Mouse (Mus musculus): ENCODE data around the gene Qser1. TPM values are rescaled to one million over a fixed set of nuclear protein-coding genes. Genes with fewer than 3 reads are reported as not detected.

Gene Qser1
- total and polyA plus RNA-seq, 3 experiments = 3.9 to 14.5 TPM; not detected in 1

GRCm38 (mm10) chr2:104842559-104842958, 26.0 kb upstream of the Qser1 start:
- H3K27me3 ChIP-seq (ENCODE audit: control insufficient read depth in 1 of 2, insufficient read depth in 2 of 2, low read length in 2 of 2) = peaks cover 2% of the 10 kb centered on the region in 2 experiments; a peak in 3 of 4 replicates
- no peaks in the 10 kb centered on the region for H3K9me3 ChIP-seq (replicated peaks; ENCODE audit: insufficient read depth, low read length)
- TF ChIP-seq SMC3 (IDR thresholded peaks at IDR 0.05; ENCODE audit: low read depth, low read length) = no peak
- no peak for TF ChIP-seq MAZ (IDR thresholded peaks at IDR 0.05; ENCODE audit: low read depth, low read length)
- TF ChIP-seq GABPA (IDR thresholded peaks at IDR 0.05; ENCODE audit: low read depth, low read length) = no peak
- TF ChIP-seq HCFC1 (IDR thresholded peaks at IDR 0.05; ENCODE audit: low read depth, low read length) = no peak
- TF ChIP-seq EP300 (IDR thresholded peaks at IDR 0.05; ENCODE audit: low read depth in 1 of 2, low read length in 2 of 2) = no peak
- no peak for TF ChIP-seq GATA1 (IDR thresholded peaks at IDR 0.05; ENCODE audit: low read depth, low read length)
- no peak for TF ChIP-seq JUND (IDR thresholded peaks at IDR 0.05; ENCODE audit: low read depth, low read length)
- TF ChIP-seq TCF12 (IDR thresholded peaks at IDR 0.05; ENCODE audit: low read depth, low read length) = no peak
- TF ChIP-seq KAT2A (conservative IDR thresholded peaks at IDR 0.05; ENCODE audit: low read depth, low read length) = no peak
- TF ChIP-seq ZMIZ1 (IDR thresholded peaks at IDR 0.05; ENCODE audit: low read depth, low read length) = no peak
- TF ChIP-seq ZNF384 (IDR thresholded peaks at IDR 0.05; ENCODE audit: low read depth, low read length) = no peak
- no peak for TF ChIP-seq RAD21 (IDR thresholded peaks at IDR 0.05; ENCODE audit: low read depth, low read length)
- no peak for TF ChIP-seq NRF1 (IDR thresholded peaks at IDR 0.05; ENCODE audit: insufficient read depth, low read depth, low read length, poor library complexity, severe bottlenecking)
- no peak overlapping the region for H3K4me3 ChIP-seq (ENCODE audit: control insufficient read depth in 1 of 2, insufficient read depth in 1 of 2, low read depth in 2 of 2, low read length in 2 of 2)
- no peaks in the 10 kb centered on the region for H3K79me2 ChIP-seq (ENCODE audit: control insufficient read depth, insufficient read depth, low read length, poor library complexity)
- DNase-seq (ENCODE audit: low read depth, low spot score) = no peak
- H3K27ac ChIP-seq (ENCODE audit: control insufficient read depth, low read depth, low read length) = no peak overlapping the region
- no peak overlapping the region for H3K9ac ChIP-seq (ENCODE audit: control insufficient read depth, low read depth, low read length, poor library complexity, severe bottlenecking)
- H3K36me3 ChIP-seq (ENCODE audit: control insufficient read depth in 1 of 2, insufficient read depth in 2 of 2, low read length in 2 of 2) = no peaks in the 10 kb centered on the region
- no peaks in the 10 kb centered on the region for H3K4me1 ChIP-seq (ENCODE audit: control insufficient read depth in 1 of 2, insufficient read depth in 2 of 2, low read length in 2 of 2)

GRCm38 (mm10) chr2:104841736-104842135, 25.2 kb upstream of the Qser1 start:
- TF ChIP-seq BHLHE40 (IDR thresholded peaks at IDR 0.05; ENCODE audit: borderline replicate concordance, low read depth, low read length) (no peak), CHD1 (IDR thresholded peaks at IDR 0.05; ENCODE audit: low read depth, low read length) (no peak), ZNF384 (IDR thresholded peaks at IDR 0.05; ENCODE audit: low read depth, low read length) (no peak), ZKSCAN1 (IDR thresholded peaks at IDR 0.05; ENCODE audit: low read depth, low read length) (no peak), EP300 (IDR thresholded peaks at IDR 0.05; ENCODE audit: low read depth in 1 of 2, low read length in 2 of 2) (no peak), SMC3 (IDR thresholded peaks at IDR 0.05; ENCODE audit: low read depth, low read length) (no peak), USF1 (IDR thresholded peaks at IDR 0.05; ENCODE audit: low read depth, low read length) (no peak), NELFE (IDR thresholded peaks at IDR 0.05; ENCODE audit: low read depth, low read length) (no peak), SIN3A (IDR thresholded peaks at IDR 0.05; ENCODE audit: low read length) (no peak), MXI1 (IDR thresholded peaks at IDR 0.05; ENCODE audit: low read depth, low read length) (no peak), CHD2 (IDR thresholded peaks at IDR 0.05; ENCODE audit: low read length) (no peak), KAT2A (conservative IDR thresholded peaks at IDR 0.05; ENCODE audit: low read depth, low read length) (no peak), ZMIZ1 (IDR thresholded peaks at IDR 0.05; ENCODE audit: low read depth, low read length) (no peak), GABPA (IDR thresholded peaks at IDR 0.05; ENCODE audit: low read depth, low read length) (no peak), ETS1 (IDR thresholded peaks at IDR 0.05; ENCODE audit: low read depth, low read length) (no peak), UBTF (IDR thresholded peaks at IDR 0.05; ENCODE audit: borderline replicate concordance, insufficient read depth, low read depth, low read length) (no peak)
- Histone ChIP-seq H3K4me1 (ENCODE audit: control insufficient read depth in 1 of 2, insufficient read depth in 2 of 2, low read length in 2 of 2) (no peaks in the 10 kb centered on the region), H3K79me2 (ENCODE audit: control insufficient read depth, insufficient read depth, low read length, poor library complexity) (no peaks in the 10 kb centered on the region), H3K36me3 (ENCODE audit: control insufficient read depth in 1 of 2, insufficient read depth in 2 of 2, low read length in 2 of 2) (no peaks in the 10 kb centered on the region), H3K27ac (ENCODE audit: control insufficient read depth, low read depth, low read length) (no peak overlapping the region), H3K9ac (ENCODE audit: control insufficient read depth, low read depth, low read length, poor library complexity, severe bottlenecking) (no peak overlapping the region), H3K4me3 (ENCODE audit: control insufficient read depth in 1 of 2, insufficient read depth in 1 of 2, low read depth in 2 of 2, low read length in 2 of 2) (no peak overlapping the region), H3K9me3 (replicated peaks; ENCODE audit: insufficient read depth, low read length) (no peaks in the 10 kb centered on the region), H3K27me3 (ENCODE audit: control insufficient read depth in 1 of 2, insufficient read depth in 2 of 2, low read length in 2 of 2) (peaks cover 2% of the 10 kb centered on the region in 2 experiments; a peak in 3 of 4 replicates)
- no peak for DNase-seq (ENCODE audit: low read depth, low spot score)
